Mouse (Mus musculus) embryonic facial prominence, embryonic 14.5 days (tissue): ENCODE measurements around the gene Pitpnm1. TPM values are rescaled to one million over a fixed set of nuclear protein-coding genes. Genes with fewer than 3 reads are reported as not detected.
"Not testable (repeated sequence)": the region's sequence is repeated elsewhere in the genome, so short reads cannot be mapped to it uniquely, and the experiment has no call there.

ENCODE experiments used
- ATAC-seq: fragments of 200-750 bp; cut with Nextera tagmentation; 2 replicates; pipeline ENCODE4 v1.8.0; 2017; ENCODE audit warnings: low read depth, moderate number of reproducible peaks, moderate TSS enrichment
- DNase-seq: peaks from one replicate; pipeline ENCODE4 v3.0.0-alpha.2; 2015; ENCODE audit warnings: low spot score
- H3K27ac ChIP-seq: fragments of 300-500 bp; sonication (generic); replicated peaks from 2 replicates; pipeline ENCODE4 v1.5.1; 2014; ENCODE audit warnings: low read depth, mild to moderate bottlenecking, low read length, moderate library complexity
- H3K27me3 ChIP-seq: fragments of 300-500 bp; sonication (generic); replicated peaks from 2 replicates; pipeline ENCODE4 v1.6.1; 2014; ENCODE audit warnings: low read length; ENCODE audit not compliant: control insufficient read depth, insufficient read depth
- H3K36me3 ChIP-seq: fragments of 300-500 bp; sonication (generic); 2 replicates; pipeline ENCODE4 v1.6.1; 2014; ENCODE audit warnings: low read length, mixed read lengths; ENCODE audit not compliant: control insufficient read depth, insufficient read depth
- H3K4me1 ChIP-seq: fragments of 300-500 bp; sonication (generic); 2 replicates; pipeline ENCODE4 v1.6.1; 2014; ENCODE audit warnings: antibody characterized with exemption, low read length; ENCODE audit not compliant: control insufficient read depth, insufficient read depth
- H3K4me2 ChIP-seq: fragments of 300-500 bp; sonication (generic); 2 replicates; pipeline ENCODE4 v1.6.1; 2014; ENCODE audit warnings: low read depth, mild to moderate bottlenecking, low read length, moderate library complexity, mixed read lengths
- H3K4me3 ChIP-seq: fragments of 300-500 bp; sonication (generic); 2 replicates; pipeline ENCODE4 v1.5.1; 2014; ENCODE audit warnings: low read depth, mild to moderate bottlenecking, low read length
- H3K9ac ChIP-seq: fragments of 300-500 bp; sonication (generic); 2 replicates; pipeline ENCODE4 v1.6.1; 2014; ENCODE audit warnings: low read depth, mild to moderate bottlenecking, low read length, moderate library complexity, mixed read lengths
- H3K9me3 ChIP-seq: fragments of 300-500 bp; sonication (generic); 2 replicates; pipeline ENCODE4 v1.6.1; 2016; ENCODE audit warnings: low read length; ENCODE audit not compliant: control insufficient read depth
- WGBS: fragments of 180-500 bp; shearing (Covaris S2); extraction: QIAGEN DNeasy Blood & Tissue Kit; methylation state at CpG from one replicate; pipeline ENCODE4 v1.1.7; 2014; 5-methylcytosine and 5-hydroxymethylcytosine counted together
- polyA plus RNA-seq: library from polyadenylated mRNA; unstranded; fragments of >200 nt; fragmentation: Nextera tagmentation; extraction: Ambion mirVana; gene quantifications from 2 replicates; pipeline ENCODE4 v1.2.1, GENCODE M21; 2014

The Pitpnm1 gene
- polyA plus RNA-seq, 1 experiment from 2014 or later, result 5.6 TPM

DNA sequence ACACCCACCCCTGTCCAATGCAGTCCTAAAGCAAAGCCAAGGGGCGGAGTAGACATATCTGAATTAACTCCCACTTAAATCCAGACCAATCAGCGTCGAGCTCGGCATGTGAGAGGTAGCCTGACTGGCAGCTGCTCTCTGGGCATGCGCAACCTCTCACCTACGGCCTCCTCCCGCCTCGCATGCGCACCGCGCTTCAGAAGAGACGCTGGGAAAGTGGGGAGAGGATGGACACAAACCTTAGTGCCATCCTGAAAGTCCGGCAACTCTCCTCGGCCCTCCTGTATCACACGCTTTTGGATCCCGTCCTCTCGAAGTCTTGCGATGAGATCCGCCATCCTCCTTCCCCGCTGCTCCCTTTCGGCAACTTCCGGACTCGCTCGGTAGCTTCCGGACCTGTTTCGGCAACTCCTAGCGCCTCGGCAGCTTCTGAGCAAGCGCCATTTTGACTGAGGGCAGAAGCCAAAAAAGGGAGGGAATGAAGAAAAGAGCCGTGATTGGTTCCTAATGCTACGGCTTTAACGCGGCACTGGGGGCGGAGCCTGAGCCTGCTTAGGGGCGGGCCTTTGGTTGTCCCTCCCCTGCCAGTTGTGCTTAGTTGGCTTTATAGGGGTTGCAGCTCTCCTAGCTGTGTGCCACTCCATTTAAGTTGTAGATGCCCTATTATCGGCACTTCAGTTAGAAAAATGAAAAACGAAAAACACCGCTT lies 21.5 kb downstream of the Pitpnm1 start:
- ATAC-seq (peak; percentile 74), DNase-seq (peak; percentile 99)
- Histone ChIP-seq H3K27me3 (no peaks in the 10 kb centered on the region), H3K36me3 (peaks cover 26% of the 10 kb centered on the region), H3K9me3 (no peaks in the 10 kb centered on the region), H3K4me1 (peaks cover 11% of the 10 kb centered on the region), H3K9ac (peak overlapping the region; percentile 69), H3K27ac (peak overlapping the region; percentile 74), H3K4me3 (peak overlapping the region; percentile 46), H3K4me2 (peak overlapping the region; percentile 56)
- 3% methylated on average over 37 of the region's 38 CpGs for WGBS

DNA sequence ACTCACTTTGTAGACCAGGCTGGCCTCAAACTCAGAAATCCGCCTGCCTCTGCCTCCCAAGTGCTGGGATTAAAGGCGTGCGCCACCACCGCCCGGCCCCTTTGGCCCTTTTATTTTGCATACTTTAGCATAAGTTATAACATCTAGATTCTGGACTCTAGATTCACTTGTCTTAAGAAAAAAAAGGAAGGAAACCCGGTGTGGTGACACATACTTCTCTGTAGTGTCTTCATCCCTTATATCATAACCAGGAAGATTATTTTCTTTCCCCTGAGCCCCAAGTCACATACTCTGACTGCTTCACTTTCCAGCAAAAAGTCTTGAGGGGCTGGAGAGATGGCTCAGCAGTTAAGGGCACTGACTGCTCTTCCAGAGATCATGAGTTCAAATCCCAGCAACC lies 22.1 kb downstream of the Pitpnm1 start:
- not testable (repeated sequence) for H3K9me3 ChIP-seq, ATAC-seq, H3K9ac ChIP-seq, DNase-seq, H3K27me3 ChIP-seq, H3K27ac ChIP-seq
- Histone ChIP-seq H3K4me2 (0 out of 2 replicates have a peak overlapping the region, but pooled peaks have one; percentile 56), H3K36me3 (peaks cover 22% of the 10 kb centered on the region), H3K4me1 (peaks cover 16% of the 10 kb centered on the region), H3K4me3 (peak overlapping the region; percentile 46; the same call in 1 of the 2 replicates)
- WGBS, result 61% methylated on average over 6 of the region's 6 CpGs

DNA sequence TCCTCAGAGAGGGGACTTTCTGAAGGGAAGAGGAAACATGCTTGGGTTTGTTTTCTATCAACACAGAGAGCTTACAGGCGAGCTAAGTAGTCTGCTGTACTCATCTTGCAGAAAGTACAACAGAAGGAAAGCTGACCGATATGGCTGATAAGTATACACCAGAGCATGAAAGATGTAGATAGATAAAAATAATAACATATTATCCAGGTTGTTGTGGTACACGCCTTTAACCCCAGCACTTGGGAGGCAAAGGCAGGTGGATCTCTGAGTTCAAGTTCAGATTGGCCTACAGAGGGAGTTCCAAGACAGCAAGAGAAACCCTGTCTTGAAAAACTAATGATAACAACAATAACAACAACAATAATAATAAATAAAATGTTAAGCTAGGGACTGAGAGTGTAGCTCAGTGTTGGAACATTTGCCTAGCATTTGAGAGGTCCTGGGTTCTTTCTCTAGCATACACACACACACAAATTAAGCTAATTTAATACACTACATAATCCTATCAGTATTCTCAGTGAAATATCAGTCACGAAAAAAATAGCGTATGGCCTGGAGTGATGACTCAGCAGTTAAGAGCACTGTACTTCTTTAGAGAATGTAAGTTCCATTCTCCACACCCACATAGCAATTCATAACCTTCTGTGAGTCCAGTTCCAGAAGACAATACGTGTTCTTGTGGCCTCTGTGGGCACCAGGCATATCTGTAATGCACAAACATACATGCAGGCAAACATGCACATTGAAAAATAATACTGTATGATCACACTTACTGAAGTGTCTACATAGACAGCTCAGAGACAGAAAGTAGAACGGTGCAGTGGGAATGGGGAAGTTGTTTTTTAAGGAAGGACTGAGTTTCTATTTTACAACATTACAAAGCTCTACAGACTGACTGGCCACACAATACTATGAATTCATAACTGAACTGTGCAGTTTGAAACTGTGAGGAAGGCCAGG lies 22.9 kb downstream of the Pitpnm1 start:
- H3K4me3 ChIP-seq, result no peak overlapping the region
- H3K27ac ChIP-seq, result no peak overlapping the region
- no peaks in the 10 kb centered on the region for H3K27me3 ChIP-seq
- no peak overlapping the region for H3K9ac ChIP-seq
- H3K4me1 ChIP-seq, result peaks cover 17% of the 10 kb centered on the region
- 79% methylated on average over 7 of the region's 7 CpGs for WGBS
- H3K4me2 ChIP-seq, result no peak overlapping the region
- no peaks in the 10 kb centered on the region for H3K9me3 ChIP-seq
- ATAC-seq (no peak), DNase-seq (no peak)
- peaks cover 18% of the 10 kb centered on the region for H3K36me3 ChIP-seq

DNA sequence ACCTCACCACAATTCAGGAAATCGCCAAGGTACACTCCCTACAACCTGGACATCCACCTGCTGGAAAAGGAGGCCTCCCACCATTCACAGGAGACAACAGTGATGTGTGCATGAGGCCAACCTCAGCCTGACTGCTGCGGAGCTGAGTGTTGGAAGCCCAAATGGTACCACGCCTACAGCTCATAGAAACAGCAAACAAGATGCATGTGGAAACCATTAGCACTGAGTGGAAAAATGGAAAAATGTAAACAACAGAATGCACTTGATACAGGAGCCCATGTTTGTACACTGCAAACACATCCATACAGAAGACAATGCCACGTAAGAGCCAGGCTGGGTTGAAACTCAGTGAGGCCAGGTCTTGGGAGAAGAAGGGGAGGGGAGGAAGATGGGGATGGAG lies 24.6 kb downstream of the Pitpnm1 start:
- H3K9ac ChIP-seq, result no peak overlapping the region; the same call in 1 of the 2 replicates
- WGBS, result 64% methylated on average over 4 of the region's 4 CpGs
- H3K9me3 ChIP-seq, result no peaks in the 10 kb centered on the region
- H3K36me3 ChIP-seq, result peaks cover 21% of the 10 kb centered on the region
- H3K27me3 ChIP-seq, result no peaks in the 10 kb centered on the region
- H3K4me1 ChIP-seq, result peaks cover 17% of the 10 kb centered on the region
- peak overlapping the region; percentile 76 for H3K27ac ChIP-seq
- DNase-seq (peak; percentile 71), ATAC-seq (no peak)
- no peak overlapping the region; the same call in 1 of the 2 replicates for H3K4me2 ChIP-seq
- no peak overlapping the region for H3K4me3 ChIP-seq

DNA sequence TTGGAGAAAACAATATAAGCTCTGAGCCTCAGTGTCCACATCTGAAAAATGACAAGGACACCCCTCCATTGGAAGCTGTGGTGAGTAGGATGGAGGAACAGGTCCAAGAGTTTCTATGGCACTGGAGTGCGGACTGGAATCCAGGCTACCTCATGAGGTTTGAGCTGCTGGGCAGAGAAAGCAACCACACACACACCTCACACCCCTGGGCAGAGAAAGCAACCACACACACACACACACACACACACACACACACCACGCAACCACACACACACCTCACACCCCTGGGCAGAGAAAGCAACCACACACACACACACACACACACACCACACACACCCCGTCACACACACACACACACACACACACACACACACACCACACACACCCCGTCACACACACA lies 25.5 kb downstream of the Pitpnm1 start:
- Histone ChIP-seq H3K36me3 (peaks cover 27% of the 10 kb centered on the region), H3K9ac (peak overlapping the region; percentile 83), H3K4me1 (peaks cover 15% of the 10 kb centered on the region), H3K27ac (peak overlapping the region; percentile 76), H3K4me2 (peak overlapping the region; percentile 79), H3K4me3 (peak overlapping the region; percentile 85)
- 6% methylated on average over 4 of the region's 4 CpGs for WGBS
- H3K27me3 ChIP-seq, H3K9me3 ChIP-seq, DNase-seq: not testable (repeated sequence)
- ATAC-seq, result peak; percentile 10

DNA sequence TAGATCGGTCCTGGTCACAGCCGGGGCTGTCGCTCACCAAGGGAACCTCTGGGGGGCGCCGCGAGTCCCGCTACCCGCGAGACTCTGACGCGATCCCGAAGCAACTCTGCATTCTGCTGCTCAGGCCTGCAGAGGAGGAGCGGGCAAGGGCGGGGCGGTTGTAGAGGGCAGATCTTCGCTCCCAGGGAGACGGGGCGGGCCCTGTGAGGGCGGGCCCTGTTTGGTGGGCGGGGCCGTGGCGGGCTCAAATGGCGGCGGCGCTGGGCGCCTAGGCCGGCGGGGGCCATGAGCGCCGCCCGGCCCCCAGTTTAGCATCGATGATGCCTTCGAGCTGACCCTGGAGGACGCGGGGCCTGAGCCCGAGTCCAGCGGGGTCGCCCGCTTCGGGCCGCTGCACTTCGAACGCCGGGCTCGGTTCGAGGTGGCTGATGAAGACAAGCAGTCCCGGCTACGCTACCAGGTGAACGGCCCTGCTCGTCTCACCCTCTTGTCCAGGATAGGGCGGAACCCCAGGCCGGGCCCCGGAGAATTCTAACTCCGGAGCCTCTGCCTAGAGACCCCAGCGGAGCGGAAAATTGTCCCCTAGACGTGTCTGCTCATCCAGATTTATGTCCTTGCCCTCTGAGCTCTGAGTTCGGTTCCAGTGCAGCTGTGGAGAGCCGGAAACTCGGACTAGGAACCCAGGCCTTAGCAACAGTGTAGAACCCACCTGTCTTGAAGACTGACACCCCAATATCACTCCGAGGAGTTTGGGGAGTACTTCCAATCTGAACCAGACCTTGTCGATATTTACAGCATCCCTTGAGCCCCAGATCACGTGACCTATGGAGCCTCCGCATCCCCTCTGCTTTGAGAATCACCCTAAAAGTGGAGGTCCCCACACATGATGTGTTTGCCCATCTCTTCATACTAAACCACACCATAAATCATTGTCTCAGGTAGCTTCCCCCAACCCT lies 26.2 kb downstream of the Pitpnm1 start, which contains the start of gene Aip:
TSS of gene Aip (minus strand) at position 118 of the 956 bp plus-strand sequence.
- H3K9me3 ChIP-seq, result no peaks in the 10 kb centered on the region
- H3K36me3 ChIP-seq, result peaks cover 31% of the 10 kb centered on the region
- H3K4me3 ChIP-seq, result peak within 1 kb of the TSS; percentile 85
- peak within 1 kb of the TSS; percentile 83 for H3K9ac ChIP-seq
- H3K27me3 ChIP-seq, result no peaks in the 10 kb centered on the region
- DNase-seq, result peak; percentile 99
- H3K4me1 ChIP-seq, result peaks cover 8% of the 10 kb centered on the region; the same call in 1 of the 2 replicates
- peak; percentile 96 for ATAC-seq
- 2% methylated on average over 30 of the region's 64 CpGs for WGBS
- peak within 1 kb of the TSS; percentile 76 for H3K27ac ChIP-seq
- peak within 1 kb of the TSS; percentile 79 for H3K4me2 ChIP-seq

DNA sequence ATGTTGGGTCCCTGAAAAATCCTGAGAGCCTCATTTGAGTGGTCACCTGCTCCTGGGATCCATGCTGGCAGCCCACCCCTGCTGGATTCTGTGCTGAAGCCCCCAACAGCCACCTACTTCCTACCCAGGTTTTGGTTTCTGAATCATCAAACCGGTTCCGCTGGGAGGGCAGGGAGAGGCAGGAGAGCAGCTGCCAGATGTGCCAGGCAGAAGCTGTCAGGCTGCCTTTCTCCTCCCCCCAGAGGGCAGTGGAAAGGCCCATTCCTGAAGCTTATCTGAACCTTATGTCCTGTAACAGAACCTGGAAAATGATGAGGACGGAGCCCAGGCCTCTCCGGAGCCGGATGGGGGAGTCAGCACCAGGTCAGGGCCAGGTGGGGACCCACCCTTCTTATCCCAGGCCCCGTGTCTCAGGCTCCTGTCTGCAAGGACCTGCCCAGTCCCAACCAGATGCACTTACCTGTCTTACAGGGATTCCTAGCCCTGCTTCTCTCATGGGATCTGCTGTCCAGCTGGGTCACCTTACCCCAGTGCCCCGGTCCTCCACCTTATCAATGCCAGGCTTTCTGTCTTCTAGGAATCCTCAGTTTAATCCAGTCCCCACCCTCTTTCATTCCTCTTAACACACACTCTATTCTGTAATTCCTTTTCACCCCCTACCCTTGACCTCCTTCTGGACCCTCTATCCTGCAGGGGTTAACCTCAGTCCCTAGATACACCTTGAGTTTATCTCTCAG lies 27.1 kb downstream of the Pitpnm1 start:
- ATAC-seq (no peak), DNase-seq (peak; percentile 54)
- no peaks in the 10 kb centered on the region for H3K9me3 ChIP-seq
- 34% methylated on average over 7 of the region's 7 CpGs for WGBS
- no peaks in the 10 kb centered on the region for H3K27me3 ChIP-seq
- 0 out of 2 replicates have a peak, but pooled peaks cover 6% of the 10 kb centered on the region for H3K4me1 ChIP-seq
- peak overlapping the region; percentile 79 for H3K4me2 ChIP-seq
- no peak overlapping the region for H3K27ac ChIP-seq
- H3K4me3 ChIP-seq, result peak overlapping the region; percentile 85
- peaks cover 40% of the 10 kb centered on the region for H3K36me3 ChIP-seq
- peak overlapping the region; percentile 83 for H3K9ac ChIP-seq
